Mouse (Mus musculus) ovary, adult 10 weeks (tissue): Measurements from ENCODE around the gene Clec3b. TPM values are rescaled to one million over a fixed set of nuclear protein-coding genes. Genes with fewer than 3 reads are reported as not detected.

ENCODE experiments used
- polyA plus RNA-seq: library from polyadenylated mRNA; stranded (reverse); fragments of 350-450 nt; fragmentation: Illumina TruSeq; extraction: RNeasy Lipid Tissue Mini Kit (QIAGEN cat#74804); gene quantifications from one replicate; pipeline ENCODE4 v1.2.3, GENCODE M21; 2014

Clec3b gene
- not detected for polyA plus RNA-seq

DNA sequence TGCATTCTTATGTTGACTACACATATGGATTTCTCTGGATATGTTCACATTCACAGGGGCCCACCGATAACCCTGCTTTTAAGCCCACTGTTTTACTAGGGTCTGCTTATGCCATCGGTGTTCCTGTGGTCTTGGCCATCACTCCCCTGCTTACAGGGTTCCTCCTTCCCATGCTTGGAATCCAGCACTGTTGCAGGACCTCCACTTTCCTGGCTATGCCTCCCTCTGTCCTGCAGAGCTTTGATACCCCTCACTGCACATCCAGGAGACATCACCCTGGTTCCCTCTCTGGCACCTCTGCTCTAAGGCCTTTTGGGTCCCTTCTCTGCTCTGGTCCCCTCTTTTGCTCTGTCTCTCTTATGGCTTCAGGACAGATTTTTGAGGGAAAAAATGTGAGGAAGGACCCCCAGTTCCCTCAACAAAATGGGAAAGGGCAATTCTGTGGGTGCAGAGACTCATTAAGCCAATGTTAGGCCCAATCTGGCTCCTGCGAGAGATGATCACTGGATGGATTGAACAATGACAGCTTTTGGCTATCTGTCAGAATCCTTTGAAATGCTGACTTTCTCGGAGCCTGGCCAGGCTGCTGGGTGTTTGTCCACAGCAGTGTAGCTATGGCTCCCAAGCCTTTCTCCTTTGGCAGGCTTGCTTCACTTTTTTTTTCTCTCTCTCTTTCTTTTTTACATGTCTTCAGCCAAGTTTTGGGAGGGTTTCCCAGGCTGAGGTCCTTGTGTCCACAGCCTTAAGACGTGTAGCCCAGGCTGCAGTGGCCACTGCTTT lies at the start of gene Clec3b:
Clec3b (plus strand) TSS at position 706 of the 780 bp plus-strand sequence.

DNA sequence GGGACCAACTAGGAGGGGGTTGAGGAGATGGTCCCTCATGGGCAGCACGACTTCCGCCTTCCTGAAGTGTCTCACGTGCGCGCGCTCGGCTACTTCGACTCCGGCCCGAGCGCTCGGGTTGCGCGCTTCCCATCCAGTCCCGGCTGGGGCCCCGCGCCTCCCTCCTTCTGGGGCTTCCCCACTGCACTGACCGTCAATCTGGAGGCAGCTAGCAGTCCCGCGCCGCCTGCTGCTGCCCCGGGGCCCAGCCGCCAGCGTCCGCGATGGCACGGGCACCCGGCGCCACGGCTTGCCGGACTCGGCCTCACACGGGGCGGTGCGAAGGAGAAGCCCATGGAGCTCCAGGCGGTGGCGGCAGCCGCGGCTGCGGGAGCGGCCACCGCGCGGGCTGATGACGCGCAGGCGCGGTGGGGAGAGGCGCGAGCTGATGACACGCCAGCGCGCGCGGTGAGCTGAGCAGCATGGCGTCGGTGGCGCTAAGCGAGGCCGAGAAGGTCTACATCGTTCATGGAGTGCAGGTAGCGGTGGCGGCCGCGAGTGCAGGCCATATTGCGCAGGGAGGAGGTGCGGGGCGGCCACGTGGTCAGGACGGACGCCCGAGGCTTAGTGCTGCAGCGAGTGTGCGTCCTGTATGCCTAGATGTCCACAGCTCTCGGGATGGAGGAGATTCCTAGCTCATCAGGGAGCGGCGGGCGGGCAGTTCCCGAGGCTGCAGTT lies 37.8 kb upstream of the Clec3b start, which contains the start of the genes Zdhhc3 and Exosc7:
Zdhhc3 (minus strand) TSS at position 401 of the 717 bp plus-strand sequence.
Exosc7 (plus strand) TSS at position 411 of the 717 bp plus-strand sequence.

Other genes starting within 250 kb of the Clec3b start
- 23.1 TPM for gene Zfp105, start 227.9 kb upstream of the Clec3b start, polyA plus RNA-seq
- 107 TPM for gene 1110059G10Rik, start 199.9 kb upstream of the Clec3b start, polyA plus RNA-seq
- gene Kif15, start 199.9 kb upstream of the Clec3b start, polyA plus RNA-seq: 51.3 TPM
- 11.9 TPM for gene Tmem42, start 129.6 kb upstream of the Clec3b start, polyA plus RNA-seq
- gene Tgm4, start 116.2 kb upstream of the Clec3b start, polyA plus RNA-seq: 0.51 TPM
- 38.4 TPM for gene Zdhhc3, start 37.7 kb upstream of the Clec3b start, polyA plus RNA-seq
- 11.5 TPM for gene Exosc7, start 37.7 kb upstream of the Clec3b start, polyA plus RNA-seq
- 2.7 TPM for gene Cdcp1, start 65.1 kb downstream of the Clec3b start, polyA plus RNA-seq
- gene Tmem158, start 109.8 kb downstream of the Clec3b start, polyA plus RNA-seq: 10.2 TPM
- gene Lars2, start 216.0 kb downstream of the Clec3b start, polyA plus RNA-seq: 23.9 TPM